Mouse (Mus musculus) hindbrain, embryonic 12.5 days (tissue): Measurements from ENCODE around the gene Fmo2. TPM values are rescaled to one million over a fixed set of nuclear protein-coding genes. Genes with fewer than 3 reads are reported as not detected.
A peak's percentile ranks its signal among the peaks of the same experiment; 100 is the strongest.

Source experiments
- ATAC-seq: fragments of 200-750 bp; cut with Nextera tagmentation; 2 replicates; pipeline ENCODE4 v1.8.0; 2017; ENCODE audit warnings: moderate TSS enrichment; ENCODE audit not compliant: low FRiP score
- H3K27ac ChIP-seq: fragments of 300-500 bp; sonication (generic); 2 replicates; pipeline ENCODE4 v1.5.1; 2016; ENCODE audit warnings: mild to moderate bottlenecking
- H3K27me3 ChIP-seq: fragments of 300-500 bp; sonication (generic); 2 replicates; pipeline ENCODE4 v1.6.1; 2016; ENCODE audit warnings: mild to moderate bottlenecking
- H3K36me3 ChIP-seq: fragments of 300-500 bp; sonication (generic); 2 replicates; pipeline ENCODE4 v1.6.1; 2016; ENCODE audit warnings: mild to moderate bottlenecking
- H3K4me1 ChIP-seq: fragments of 300-500 bp; sonication (generic); 2 replicates; pipeline ENCODE4 v1.6.1; 2016
- H3K4me2 ChIP-seq: fragments of 300-500 bp; sonication (generic); replicated peaks from 2 replicates; pipeline ENCODE4 v1.6.1; 2016; ENCODE audit warnings: mild to moderate bottlenecking
- H3K4me3 ChIP-seq: fragments of 300-500 bp; sonication (generic); 2 replicates; pipeline ENCODE4 v1.5.1; 2016; ENCODE audit warnings: mild to moderate bottlenecking
- H3K9ac ChIP-seq: fragments of 300-500 bp; sonication (generic); 2 replicates; pipeline ENCODE4 v1.6.1; 2016; ENCODE audit warnings: mild to moderate bottlenecking, moderate library complexity
- H3K9me3 ChIP-seq: fragments of 300-500 bp; sonication (generic); replicated peaks from 2 replicates; pipeline ENCODE4 v1.6.1; 2016; ENCODE audit warnings: mild to moderate bottlenecking
- WGBS: fragments of 180-500 bp; shearing (Covaris S2); methylation state at CpG from one replicate; pipeline ENCODE4 v1.1.7; 2016; 5-methylcytosine and 5-hydroxymethylcytosine counted together
- polyA plus RNA-seq: library from polyadenylated mRNA; unstranded; fragments of >200 nt; fragmentation: Nextera tagmentation; extraction: Ambion mirVana; gene quantifications from 2 replicates; pipeline ENCODE4 v1.2.1, GENCODE M21; 2016

Gene Fmo2
- polyA plus RNA-seq, 1 experiment from 2014 or later: not detected

DNA sequence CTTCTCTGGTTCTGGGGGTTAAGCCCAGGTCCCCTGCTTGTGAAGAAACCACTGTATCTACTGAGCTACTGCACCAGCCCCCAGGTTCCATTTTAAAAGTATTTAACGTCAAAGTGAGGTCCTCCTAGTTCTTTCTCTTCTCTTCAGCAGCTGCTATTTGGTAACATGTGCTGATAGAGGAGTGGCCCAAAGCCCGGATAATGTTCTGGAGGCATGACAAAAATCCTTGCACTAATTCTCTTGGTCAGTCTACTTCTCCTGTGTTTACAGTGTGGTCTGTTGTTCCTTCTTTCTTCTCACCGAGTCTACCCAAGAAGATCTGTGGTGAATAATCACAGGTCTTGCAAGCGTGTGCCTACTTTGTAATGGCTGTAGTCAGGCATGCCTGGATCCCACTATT is 15.8 kb downstream of the Fmo2 start:
- H3K4me3 ChIP-seq: no peak overlapping the region
- no peak overlapping the region for H3K4me2 ChIP-seq
- H3K36me3 ChIP-seq: no peaks in the 10 kb centered on the region
- H3K9ac ChIP-seq: no peak overlapping the region
- H3K27me3 ChIP-seq: no peaks in the 10 kb centered on the region
- WGBS: 89% methylated on average over 4 of the region's 4 CpGs
- H3K4me1 ChIP-seq: no peaks in the 10 kb centered on the region
- H3K9me3 ChIP-seq: no peaks in the 10 kb centered on the region
- no peak overlapping the region for H3K27ac ChIP-seq
- ATAC-seq: no peak

DNA sequence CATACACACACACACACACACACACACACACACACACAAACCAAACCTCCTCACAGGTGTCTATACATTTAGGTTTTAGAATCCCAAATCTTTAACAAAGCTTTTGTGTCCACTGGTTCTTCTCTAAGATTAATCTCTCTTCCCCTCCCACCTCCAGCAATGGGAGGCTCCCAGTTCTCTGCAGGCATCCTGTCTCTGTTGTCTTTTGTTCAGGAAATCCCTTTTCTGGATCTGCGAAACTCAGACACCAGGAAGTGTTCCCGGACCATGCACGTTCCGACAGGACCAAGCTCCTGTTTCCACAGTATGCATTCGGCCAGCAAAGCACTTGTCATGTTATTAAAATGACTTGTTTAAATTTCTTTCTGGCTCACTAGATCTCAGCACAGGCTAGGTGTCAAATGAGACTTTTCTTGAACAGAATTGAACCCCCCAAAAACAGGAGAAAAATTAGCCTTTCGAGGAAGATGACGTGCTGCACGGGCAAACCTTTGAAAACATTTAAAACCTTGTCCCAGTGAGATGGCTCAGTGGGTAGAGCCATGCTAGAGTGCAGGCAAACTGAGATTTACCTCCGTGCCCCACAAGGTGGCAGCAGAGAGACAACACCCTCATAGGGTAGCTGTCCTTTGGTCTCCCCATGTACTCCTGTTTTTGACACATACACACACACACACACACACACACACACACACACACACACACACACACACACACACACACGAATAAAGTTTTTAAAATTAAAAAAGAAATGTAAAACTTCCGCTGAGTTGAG is 18.7 kb downstream of the Fmo2 start:
- Histone ChIP-seq H3K4me3 (no peak overlapping the region), H3K27me3 (no peaks in the 10 kb centered on the region), H3K4me2 (no peak overlapping the region), H3K4me1 (no peaks in the 10 kb centered on the region), H3K9ac (no peak overlapping the region), H3K9me3 (no peaks in the 10 kb centered on the region), H3K36me3 (no peaks in the 10 kb centered on the region), H3K27ac (no peak overlapping the region)
- WGBS: 62% methylated on average over 11 of the region's 11 CpGs
- ATAC-seq: no peak

DNA sequence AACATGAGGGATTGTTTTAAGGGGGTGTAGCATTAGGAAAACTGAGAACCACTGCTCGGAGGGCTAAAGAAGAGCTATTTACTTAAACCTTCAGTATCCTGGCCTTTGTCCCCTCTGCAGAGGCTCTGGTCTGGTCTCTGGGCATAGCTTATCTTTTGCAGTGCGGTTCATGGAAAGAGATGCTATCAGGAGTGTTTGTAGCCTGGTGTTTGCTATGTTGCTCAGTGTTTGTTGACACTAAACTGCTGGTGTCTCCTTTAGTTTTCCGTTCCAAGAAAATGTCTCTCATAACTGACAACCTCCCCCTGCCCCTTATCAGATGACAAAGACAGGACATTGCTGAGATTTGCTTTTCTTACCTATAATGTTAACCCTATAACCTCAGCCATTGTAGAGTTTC is 23.4 kb downstream of the Fmo2 start:
- H3K36me3 ChIP-seq: no peaks in the 10 kb centered on the region
- no peak for ATAC-seq
- H3K4me2 ChIP-seq: no peak overlapping the region
- H3K27me3 ChIP-seq: no peaks in the 10 kb centered on the region
- no peaks in the 10 kb centered on the region for H3K9me3 ChIP-seq
- H3K9ac ChIP-seq: no peak overlapping the region
- no peak overlapping the region for H3K27ac ChIP-seq
- H3K4me1 ChIP-seq: no peaks in the 10 kb centered on the region
- H3K4me3 ChIP-seq: no peak overlapping the region
- 77% methylated on average over 3 of the region's 3 CpGs for WGBS

DNA sequence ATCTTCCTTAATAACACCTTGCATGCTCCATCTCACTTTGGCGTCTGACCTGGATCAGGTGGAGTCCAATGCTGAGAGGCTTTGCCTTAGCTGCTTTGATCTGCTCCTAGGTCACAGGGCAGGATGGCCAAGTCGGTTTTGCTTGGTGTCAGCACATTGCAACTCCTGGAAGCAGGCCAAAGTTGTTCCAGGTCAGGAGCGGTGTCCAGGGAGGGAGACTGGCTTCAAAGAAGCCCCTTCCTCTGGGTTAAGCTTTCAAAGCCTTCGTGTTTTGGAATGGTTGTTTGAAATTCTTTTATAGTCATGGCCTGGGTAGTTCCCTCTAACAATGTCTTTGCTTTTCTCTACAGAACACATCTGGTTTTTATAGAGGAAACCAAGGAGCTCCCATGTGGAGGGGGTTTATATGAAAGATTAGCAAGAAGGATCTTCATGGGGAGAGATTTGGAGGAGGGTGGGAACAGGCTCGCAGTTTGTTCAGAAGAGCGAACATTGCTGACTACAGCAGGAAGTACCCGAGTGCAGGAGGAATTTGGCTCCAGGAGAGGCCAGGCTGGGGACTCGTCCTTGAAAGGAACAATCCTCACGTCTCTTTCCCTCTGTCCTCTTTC is 26.7 kb downstream of the Fmo2 start:
- H3K4me1 ChIP-seq: no peaks in the 10 kb centered on the region

DNA sequence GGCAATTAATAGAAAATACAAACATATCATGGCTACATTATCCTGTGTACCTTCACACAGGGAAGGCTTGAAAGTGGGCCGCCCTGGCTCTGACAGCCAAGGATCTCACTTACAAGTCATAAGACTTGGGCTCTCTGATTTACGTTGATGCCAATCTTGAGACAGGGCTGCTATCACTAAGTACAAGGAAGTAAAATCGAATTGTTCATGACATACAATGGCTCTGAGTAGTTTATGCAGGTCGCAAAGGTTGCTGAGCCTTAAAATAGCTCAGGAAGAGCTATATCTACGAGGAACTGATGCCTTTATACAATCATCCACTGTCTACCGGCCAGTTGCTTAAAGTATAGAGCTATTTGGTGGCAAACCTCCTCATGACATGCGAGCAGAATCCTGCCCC is 27.5 kb downstream of the Fmo2 start:
- H3K27me3 ChIP-seq: no peaks in the 10 kb centered on the region
- no peak for ATAC-seq
- H3K27ac ChIP-seq: no peak overlapping the region; the same call in 1 of the 2 replicates
- H3K36me3 ChIP-seq: no peaks in the 10 kb centered on the region
- no peak overlapping the region for H3K9ac ChIP-seq
- H3K9me3 ChIP-seq: 0 out of 2 replicates have a peak, but pooled peaks cover 4% of the 10 kb centered on the region
- no peak overlapping the region for H3K4me2 ChIP-seq
- 79% methylated on average over 7 of the region's 7 CpGs for WGBS
- H3K4me3 ChIP-seq: no peak overlapping the region
- no peaks in the 10 kb centered on the region for H3K4me1 ChIP-seq

More for the DNA sequence above, 26.7 kb downstream of the Fmo2 start:
- H3K4me2 ChIP-seq: no peak overlapping the region
- H3K27ac ChIP-seq: peak overlapping the region; percentile 57
- no peaks in the 10 kb centered on the region for H3K36me3 ChIP-seq
- no peak overlapping the region for H3K4me3 ChIP-seq
- no peak for ATAC-seq
- no peaks in the 10 kb centered on the region for H3K27me3 ChIP-seq
- H3K9me3 ChIP-seq: 0 out of 2 replicates have a peak, but pooled peaks cover 4% of the 10 kb centered on the region
- H3K9ac ChIP-seq: no peak overlapping the region; the same call in 1 of the 2 replicates
- WGBS: 73% methylated on average over 9 of the region's 9 CpGs

DNA sequence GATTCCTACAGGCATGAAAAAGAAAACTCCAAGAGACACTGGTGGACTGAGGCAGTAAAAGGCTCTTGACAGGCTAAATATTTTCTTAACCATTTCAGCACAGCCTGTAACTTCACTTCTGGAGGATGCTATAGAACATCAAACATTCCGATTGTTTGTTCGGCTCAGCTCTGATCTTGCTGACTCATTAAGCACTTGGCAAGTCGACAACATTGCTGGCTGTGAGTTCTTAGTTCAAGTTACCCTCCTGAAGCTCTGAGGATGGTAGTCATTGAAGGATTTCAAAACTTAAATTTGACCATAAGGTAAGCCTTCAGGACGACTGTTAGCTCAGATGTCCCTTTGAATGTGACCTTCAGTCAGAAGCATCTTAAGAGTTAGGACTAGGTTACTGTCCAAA is 31.1 kb downstream of the Fmo2 start:
- no peak overlapping the region for H3K4me3 ChIP-seq
- no peaks in the 10 kb centered on the region for H3K27me3 ChIP-seq
- H3K4me1 ChIP-seq: 0 out of 2 replicates have a peak, but pooled peaks cover 2% of the 10 kb centered on the region
- ATAC-seq: no peak
- H3K9me3 ChIP-seq: 0 out of 2 replicates have a peak, but pooled peaks cover 4% of the 10 kb centered on the region
- no peak overlapping the region for H3K9ac ChIP-seq
- H3K27ac ChIP-seq: no peak overlapping the region
- WGBS: 82% methylated on average over 4 of the region's 4 CpGs
- H3K36me3 ChIP-seq: no peaks in the 10 kb centered on the region
- H3K4me2 ChIP-seq: no peak overlapping the region

DNA sequence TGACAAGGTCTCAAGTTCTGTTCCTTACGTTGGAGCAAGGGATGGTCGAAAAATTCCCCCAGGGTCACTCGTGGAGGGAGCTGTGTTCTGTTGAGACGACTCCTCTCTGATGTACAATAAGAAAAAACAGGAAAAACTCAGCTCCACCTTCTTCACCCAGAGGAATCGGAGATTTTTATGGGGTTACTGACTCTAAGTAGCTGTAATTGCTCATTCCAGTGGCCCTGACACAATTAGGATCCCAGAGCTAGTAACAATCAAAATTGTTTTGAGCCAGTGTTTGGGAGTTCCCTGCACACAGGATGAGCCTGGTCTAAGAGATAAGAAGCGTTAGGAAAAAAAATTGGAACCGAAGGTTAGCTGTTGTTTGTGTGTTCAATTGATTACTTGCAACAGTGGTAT is 32.2 kb downstream of the Fmo2 start, which contains the start of gene Fmo1:
Gene Fmo1, minus strand, starts transcription at position 331 of the 402 bp plus-strand sequence.
- Histone ChIP-seq H3K36me3 (no peaks in the 10 kb centered on the region), H3K27me3 (no peaks in the 10 kb centered on the region), H3K4me2 (no peak within 1 kb of the TSS), H3K9ac (no peak within 1 kb of the TSS), H3K4me1 (0 out of 2 replicates have a peak, but pooled peaks cover 5% of the 10 kb centered on the region), H3K27ac (no peak within 1 kb of the TSS), H3K9me3 (0 out of 2 replicates have a peak, but pooled peaks cover 4% of the 10 kb centered on the region), H3K4me3 (no peak within 1 kb of the TSS)
- WGBS: 72% methylated on average over 7 of the region's 7 CpGs
- ATAC-seq: no peak

DNA sequence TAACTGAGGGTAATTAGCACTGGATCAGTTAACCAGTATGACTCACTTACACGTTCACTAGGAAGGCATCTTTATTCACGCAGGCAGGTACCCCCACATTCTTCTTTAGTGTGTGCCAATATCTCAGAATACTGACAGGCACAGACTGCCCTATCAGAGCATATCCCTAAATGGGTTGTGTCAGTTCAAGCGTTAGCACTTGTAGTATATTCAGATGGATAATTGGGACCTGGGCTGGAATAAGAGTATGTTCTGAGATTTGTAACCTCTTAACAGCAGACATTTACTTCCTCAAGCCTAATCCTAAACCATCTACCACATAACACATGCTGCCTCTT is 33.1 kb downstream of the Fmo2 start:
- Histone ChIP-seq H3K4me3 (no peak overlapping the region), H3K9me3 (0 out of 2 replicates have a peak, but pooled peaks cover 4% of the 10 kb centered on the region), H3K36me3 (no peaks in the 10 kb centered on the region), H3K27ac (no peak overlapping the region), H3K9ac (no peak overlapping the region), H3K4me2 (no peak overlapping the region), H3K4me1 (0 out of 2 replicates have a peak, but pooled peaks cover 5% of the 10 kb centered on the region), H3K27me3 (no peaks in the 10 kb centered on the region)
- no peak for ATAC-seq
- WGBS: 72% methylated on average over 3 of the region's 3 CpGs

DNA sequence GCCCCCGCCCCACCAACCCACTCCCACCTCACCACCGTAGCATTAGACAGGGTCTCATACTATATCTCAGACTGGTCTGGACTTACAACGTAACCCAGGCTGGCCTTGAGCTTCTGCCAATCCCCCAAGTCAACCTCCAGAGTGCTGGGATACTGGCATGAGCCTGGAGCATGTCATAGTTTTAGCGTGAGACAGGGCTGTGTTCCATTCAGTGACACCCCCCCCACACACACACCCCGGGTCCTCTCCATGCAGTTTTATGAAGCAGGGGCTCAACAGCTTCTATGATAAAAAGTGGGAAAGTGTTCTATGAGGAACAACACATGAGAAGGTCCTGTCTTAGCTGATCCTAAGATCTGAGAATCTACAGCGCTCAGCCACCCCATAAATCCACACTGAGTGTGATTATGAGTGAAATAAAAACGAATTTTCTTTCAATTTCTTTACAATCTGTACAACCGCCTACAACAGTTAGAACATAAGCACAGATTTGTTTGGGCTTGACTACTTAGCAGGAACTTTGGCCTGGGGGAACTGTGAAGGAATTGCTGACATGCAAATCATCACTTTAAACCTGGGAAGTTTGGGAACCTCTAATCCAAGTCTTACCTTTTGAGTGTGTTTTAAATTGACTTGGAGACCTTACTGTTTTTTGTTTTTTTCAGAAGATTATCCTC is 33.6 kb downstream of the Fmo2 start:
- Histone ChIP-seq H3K4me3 (no peak overlapping the region), H3K4me2 (no peak overlapping the region), H3K9me3 (0 out of 2 replicates have a peak, but pooled peaks cover 4% of the 10 kb centered on the region), H3K9ac (no peak overlapping the region), H3K27ac (no peak overlapping the region), H3K4me1 (peaks cover 7% of the 10 kb centered on the region; the same call in 1 of the 2 replicates), H3K36me3 (no peaks in the 10 kb centered on the region), H3K27me3 (no peaks in the 10 kb centered on the region)
- ATAC-seq: no peak
- 83% methylated on average over 8 of the region's 8 CpGs for WGBS

DNA sequence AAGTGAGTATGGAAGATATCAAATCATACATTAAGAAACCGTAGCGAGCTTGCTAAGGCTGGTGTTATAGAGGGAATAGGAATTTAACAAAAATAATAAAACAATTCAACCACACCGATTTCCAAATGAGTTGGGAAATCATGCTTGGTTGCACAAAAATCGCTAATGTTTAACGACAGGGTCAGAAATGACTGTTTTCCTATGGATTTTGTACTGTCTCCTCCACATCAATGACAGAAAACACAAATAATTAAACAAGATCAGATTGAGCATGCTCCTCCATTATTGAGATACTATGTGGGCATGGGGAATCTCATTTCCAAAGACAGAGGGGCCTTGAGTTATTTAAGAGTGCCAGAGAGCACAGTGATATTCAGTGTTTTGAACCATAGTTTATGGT is 34.2 kb downstream of the Fmo2 start:
- 98% methylated on average over 5 of the region's 5 CpGs for WGBS
- no peak overlapping the region for H3K27ac ChIP-seq
- no peaks in the 10 kb centered on the region for H3K36me3 ChIP-seq
- H3K9me3 ChIP-seq: 0 out of 2 replicates have a peak, but pooled peaks cover 4% of the 10 kb centered on the region
- ATAC-seq: no peak
- no peak overlapping the region for H3K9ac ChIP-seq
- H3K4me3 ChIP-seq: no peak overlapping the region
- H3K27me3 ChIP-seq: no peaks in the 10 kb centered on the region
- H3K4me2 ChIP-seq: no peak overlapping the region
- peaks cover 11% of the 10 kb centered on the region; the same call in 1 of the 2 replicates for H3K4me1 ChIP-seq

DNA sequence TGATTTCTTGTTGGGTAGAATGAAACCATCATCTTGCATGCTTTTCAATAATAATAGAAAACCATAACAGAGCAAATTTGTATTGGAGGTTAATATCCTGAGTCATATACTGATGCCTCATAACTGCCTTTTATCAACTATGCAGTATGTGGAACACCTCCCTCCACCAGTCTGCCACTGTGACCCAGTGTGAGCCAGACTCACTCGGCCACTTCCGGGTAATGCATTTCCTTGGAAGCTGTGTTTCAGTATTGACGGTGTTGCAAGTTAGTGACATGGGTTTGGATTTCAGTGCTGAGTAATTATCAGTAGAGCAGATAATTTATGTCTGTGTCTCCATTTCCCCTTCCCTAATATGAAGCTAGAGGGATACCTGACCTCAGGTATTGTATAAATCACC is 34.9 kb downstream of the Fmo2 start:
- WGBS: 85% methylated on average over 3 of the region's 3 CpGs
- H3K27me3 ChIP-seq: no peaks in the 10 kb centered on the region
- no peak for ATAC-seq

DNA sequence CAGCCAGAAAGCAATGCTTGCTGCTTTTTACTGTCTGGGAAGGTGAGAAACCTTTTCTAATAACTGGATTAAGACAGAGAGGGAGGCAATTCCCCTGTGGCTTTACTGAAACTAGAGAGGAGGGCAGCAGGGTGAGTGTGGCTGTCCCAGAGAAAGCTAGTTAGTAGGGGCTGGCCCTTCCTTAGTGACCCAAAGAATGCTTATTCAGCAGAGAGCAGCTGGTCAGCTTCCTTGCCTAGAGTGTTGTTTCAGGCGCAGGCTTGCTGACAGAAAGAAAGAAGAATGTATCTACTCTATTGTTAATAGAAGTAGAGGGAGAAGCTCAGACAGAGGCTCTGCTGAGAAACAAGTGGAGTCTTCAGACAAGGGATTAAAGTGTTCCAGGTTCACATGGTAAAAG is 36.2 kb downstream of the Fmo2 start:
- Histone ChIP-seq H3K36me3 (no peaks in the 10 kb centered on the region), H3K9ac (no peak overlapping the region), H3K9me3 (no peaks in the 10 kb centered on the region), H3K4me2 (no peak overlapping the region), H3K27me3 (no peaks in the 10 kb centered on the region), H3K27ac (no peak overlapping the region), H3K4me1 (peaks cover 21% of the 10 kb centered on the region), H3K4me3 (no peak overlapping the region)
- 12% methylated on average over 1 of the region's 1 CpGs for WGBS
- no peak for ATAC-seq

More for the DNA sequence above, 34.9 kb downstream of the Fmo2 start:
- Histone ChIP-seq H3K9me3 (0 out of 2 replicates have a peak, but pooled peaks cover 2% of the 10 kb centered on the region), H3K4me2 (no peak overlapping the region), H3K4me3 (no peak overlapping the region), H3K4me1 (peaks cover 18% of the 10 kb centered on the region), H3K36me3 (no peaks in the 10 kb centered on the region), H3K9ac (no peak overlapping the region), H3K27ac (no peak overlapping the region)
